Mouse (Mus musculus) kidney, embryonic 14.5 days (tissue): ENCODE results near the gene Ush1g. TPM values are rescaled to one million over a fixed set of nuclear protein-coding genes. Genes with fewer than 3 reads are reported as not detected.

Source experiments
- ATAC-seq: fragments of 200-750 bp; cut with Nextera tagmentation; 2 replicates; pipeline ENCODE4 v1.8.0; 2017; ENCODE audit warnings: moderate number of reproducible peaks, mild to moderate bottlenecking, moderate TSS enrichment, moderate library complexity; ENCODE audit not compliant: low FRiP score, low TSS enrichment
- H3K27ac ChIP-seq: fragments of 300-500 bp; sonication (generic); 2 replicates; pipeline ENCODE4 v1.5.1; 2014; ENCODE audit warnings: low read depth, mild to moderate bottlenecking, low read length, moderate library complexity, mixed read lengths
- H3K27me3 ChIP-seq: fragments of 300-500 bp; sonication (generic); 2 replicates; pipeline ENCODE4 v1.6.1; 2014; ENCODE audit warnings: mild to moderate bottlenecking, low read length; ENCODE audit not compliant: control insufficient read depth, insufficient read depth
- H3K36me3 ChIP-seq: fragments of 300-500 bp; sonication (generic); 2 replicates; pipeline ENCODE4 v1.6.1; 2014; ENCODE audit warnings: low read length, mixed read lengths; ENCODE audit not compliant: control insufficient read depth, insufficient read depth
- H3K4me1 ChIP-seq: fragments of 300-500 bp; sonication (generic); 2 replicates; pipeline ENCODE4 v1.6.1; 2014; ENCODE audit warnings: low read length, mixed read lengths; ENCODE audit not compliant: control insufficient read depth, insufficient read depth
- H3K4me2 ChIP-seq: fragments of 300-500 bp; sonication (generic); replicated peaks from 2 replicates; pipeline ENCODE4 v1.6.1; 2014; ENCODE audit warnings: low read depth, mild to moderate bottlenecking, low read length
- H3K4me3 ChIP-seq: fragments of 300-500 bp; sonication (generic); 2 replicates; pipeline ENCODE4 v1.5.1; 2014; ENCODE audit warnings: mild to moderate bottlenecking, low read length
- H3K9ac ChIP-seq: fragments of 300-500 bp; sonication (generic); 2 replicates; pipeline ENCODE4 v1.6.1; 2014; ENCODE audit warnings: low read depth, mild to moderate bottlenecking, low read length, moderate library complexity
- H3K9me3 ChIP-seq: fragments of 300-500 bp; sonication (generic); 2 replicates; pipeline ENCODE4 v1.6.1; 2016; ENCODE audit warnings: low read length; ENCODE audit not compliant: control insufficient read depth
- WGBS: fragments of 180-500 bp; shearing (Covaris S2); extraction: QIAGEN DNeasy Blood & Tissue Kit; methylation state at CpG from one replicate; pipeline ENCODE4 v1.1.7; 2014; 5-methylcytosine and 5-hydroxymethylcytosine counted together
- polyA plus RNA-seq: library from polyadenylated mRNA; unstranded; fragments of >200 nt; fragmentation: Nextera tagmentation; extraction: Ambion mirVana; gene quantifications from 2 replicates; pipeline ENCODE4 v1.2.1, GENCODE M21; 2014

Gene Ush1g
- polyA plus RNA-seq, 1 experiment from 2014 or later = not detected

DNA sequence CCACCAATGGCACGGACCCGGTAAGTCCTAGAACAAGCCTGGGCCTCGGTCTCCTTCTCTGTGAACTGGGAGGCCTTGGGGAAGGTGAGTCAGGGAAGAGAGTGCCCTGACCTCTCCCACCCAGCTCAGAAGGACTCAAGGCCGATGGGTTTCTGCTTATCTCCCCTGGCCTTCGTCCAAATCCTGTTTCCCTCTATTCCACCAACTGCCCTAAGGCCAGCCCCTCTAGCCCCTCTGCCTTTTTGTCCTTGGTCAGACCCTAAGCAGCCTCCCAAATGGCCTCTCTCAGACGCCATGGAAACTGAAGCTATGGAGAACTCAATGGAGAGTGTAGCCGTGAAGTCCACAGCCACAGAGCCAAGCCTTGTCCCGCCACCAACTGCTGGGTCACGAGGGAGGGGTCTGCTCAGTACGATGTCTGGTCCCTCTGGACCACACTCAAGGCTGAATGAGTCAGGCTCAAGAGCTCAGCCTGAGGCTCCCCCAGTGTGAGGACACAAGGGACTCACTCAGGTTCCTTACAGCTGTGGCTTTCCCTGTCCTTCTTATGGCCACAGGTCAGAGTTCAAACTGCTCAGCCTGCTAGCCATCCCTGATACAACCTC is 48.8 kb downstream of the Ush1g start:
- H3K9me3 ChIP-seq = no peaks in the 10 kb centered on the region
- H3K27ac ChIP-seq = no peak overlapping the region
- no peak overlapping the region for H3K4me3 ChIP-seq
- no peak overlapping the region for H3K4me2 ChIP-seq
- no peaks in the 10 kb centered on the region; the same call in 1 of the 2 replicates for H3K36me3 ChIP-seq
- H3K9ac ChIP-seq = no peak overlapping the region
- H3K4me1 ChIP-seq = 0 out of 2 replicates have a peak, but pooled peaks cover 9% of the 10 kb centered on the region
- ATAC-seq = no peak
- peaks cover 19% of the 10 kb centered on the region for H3K27me3 ChIP-seq
- 84% methylated on average over 10 of the region's 10 CpGs for WGBS

DNA sequence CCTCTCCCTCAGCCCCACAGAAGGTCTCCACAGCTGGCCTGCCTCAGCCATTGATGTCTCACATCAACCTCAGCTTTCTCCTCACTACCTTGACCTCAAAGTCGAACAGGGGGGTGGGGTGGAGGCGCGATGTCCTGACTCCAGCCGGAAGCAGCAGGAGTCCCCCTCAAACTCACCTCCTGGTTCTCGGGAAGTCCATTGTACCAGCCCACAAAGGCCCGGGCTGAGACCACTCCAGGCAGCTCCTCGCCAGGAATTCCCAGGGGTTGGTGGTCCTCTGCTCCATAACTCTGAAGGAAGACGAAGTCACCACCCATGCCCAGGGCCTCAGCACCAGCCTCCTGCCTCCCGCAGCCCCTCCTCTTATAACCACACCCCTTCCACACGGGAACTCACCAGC is 50.4 kb downstream of the Ush1g start:
- WGBS = 58% methylated on average over 10 of the region's 10 CpGs
- Histone ChIP-seq H3K9me3 (no peaks in the 10 kb centered on the region), H3K9ac (no peak overlapping the region), H3K4me3 (no peak overlapping the region), H3K4me1 (peaks cover 12% of the 10 kb centered on the region; the same call in 1 of the 2 replicates), H3K4me2 (no peak overlapping the region), H3K36me3 (no peaks in the 10 kb centered on the region; the same call in 1 of the 2 replicates), H3K27ac (no peak overlapping the region), H3K27me3 (peaks cover 34% of the 10 kb centered on the region)
- ATAC-seq = no peak

DNA sequence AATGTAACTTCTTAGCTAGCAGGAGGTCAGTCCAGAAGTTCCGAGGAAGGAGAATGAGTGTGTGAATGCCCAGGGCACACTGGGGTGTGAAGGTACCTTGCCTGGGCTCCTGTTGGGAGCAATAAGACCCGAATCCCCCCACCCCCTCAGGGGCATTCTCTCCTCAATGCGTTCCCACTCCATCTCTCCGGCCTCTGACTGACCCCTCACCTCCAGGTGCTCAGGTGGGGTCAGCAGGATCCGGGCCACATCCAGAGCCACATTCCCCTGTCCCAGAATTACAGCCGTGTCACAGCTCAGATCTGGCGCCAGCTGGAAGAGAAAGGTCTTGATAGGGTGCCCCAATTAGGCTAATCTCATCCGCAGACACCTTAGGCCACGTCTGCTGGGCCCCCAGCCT is 50.8 kb downstream of the Ush1g start:
- Histone ChIP-seq H3K27ac (no peak overlapping the region), H3K9me3 (no peaks in the 10 kb centered on the region), H3K4me3 (no peak overlapping the region), H3K27me3 (peaks cover 38% of the 10 kb centered on the region), H3K4me2 (no peak overlapping the region), H3K4me1 (peaks cover 10% of the 10 kb centered on the region; the same call in 1 of the 2 replicates), H3K9ac (no peak overlapping the region), H3K36me3 (no peaks in the 10 kb centered on the region; the same call in 1 of the 2 replicates)
- no peak for ATAC-seq
- 80% methylated on average over 9 of the region's 9 CpGs for WGBS

DNA sequence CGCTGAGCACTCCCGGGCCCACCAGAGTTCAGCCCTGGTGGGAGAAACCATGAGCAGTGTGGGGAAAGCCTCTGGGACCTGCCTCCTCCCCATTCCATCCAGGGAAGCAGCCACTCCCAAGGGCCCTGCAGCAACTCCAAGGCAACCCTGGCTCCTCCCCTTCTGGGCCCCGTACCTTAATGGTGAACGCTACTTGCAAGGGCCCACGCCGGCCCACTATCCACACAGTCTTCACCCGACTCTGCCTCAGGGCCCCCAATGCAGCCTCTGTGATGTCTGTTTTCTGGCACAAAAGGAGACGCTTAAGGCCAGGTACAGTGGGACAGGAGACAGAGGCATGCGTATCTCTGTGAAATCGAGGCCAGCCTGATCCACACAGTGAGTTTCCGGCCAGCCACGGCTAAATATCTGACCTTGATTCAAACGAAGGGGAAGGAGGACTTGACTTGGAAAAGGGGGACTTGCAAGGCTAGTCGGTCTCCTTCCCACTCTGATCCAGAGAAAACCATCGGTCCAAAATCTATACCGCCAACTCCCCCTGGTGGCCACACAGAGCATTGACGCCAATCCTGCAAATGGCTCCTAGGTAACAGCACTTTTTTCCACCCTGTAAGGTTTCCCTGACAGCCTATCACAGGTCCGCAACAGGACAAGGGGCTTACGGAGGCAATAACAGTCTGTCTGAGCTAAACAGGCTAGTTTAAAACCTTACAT is 51.5 kb downstream of the Ush1g start:
- no peak overlapping the region for H3K4me2 ChIP-seq
- H3K9ac ChIP-seq = no peak overlapping the region
- no peaks in the 10 kb centered on the region; the same call in 1 of the 2 replicates for H3K36me3 ChIP-seq
- no peak overlapping the region for H3K27ac ChIP-seq
- peaks cover 46% of the 10 kb centered on the region for H3K27me3 ChIP-seq
- H3K4me1 ChIP-seq = peaks cover 8% of the 10 kb centered on the region; the same call in 1 of the 2 replicates
- no peak; the same call in 1 of the 2 replicates for ATAC-seq
- 27% methylated on average over 19 of the region's 19 CpGs for WGBS
- H3K9me3 ChIP-seq = no peaks in the 10 kb centered on the region
- H3K4me3 ChIP-seq = no peak overlapping the region

DNA sequence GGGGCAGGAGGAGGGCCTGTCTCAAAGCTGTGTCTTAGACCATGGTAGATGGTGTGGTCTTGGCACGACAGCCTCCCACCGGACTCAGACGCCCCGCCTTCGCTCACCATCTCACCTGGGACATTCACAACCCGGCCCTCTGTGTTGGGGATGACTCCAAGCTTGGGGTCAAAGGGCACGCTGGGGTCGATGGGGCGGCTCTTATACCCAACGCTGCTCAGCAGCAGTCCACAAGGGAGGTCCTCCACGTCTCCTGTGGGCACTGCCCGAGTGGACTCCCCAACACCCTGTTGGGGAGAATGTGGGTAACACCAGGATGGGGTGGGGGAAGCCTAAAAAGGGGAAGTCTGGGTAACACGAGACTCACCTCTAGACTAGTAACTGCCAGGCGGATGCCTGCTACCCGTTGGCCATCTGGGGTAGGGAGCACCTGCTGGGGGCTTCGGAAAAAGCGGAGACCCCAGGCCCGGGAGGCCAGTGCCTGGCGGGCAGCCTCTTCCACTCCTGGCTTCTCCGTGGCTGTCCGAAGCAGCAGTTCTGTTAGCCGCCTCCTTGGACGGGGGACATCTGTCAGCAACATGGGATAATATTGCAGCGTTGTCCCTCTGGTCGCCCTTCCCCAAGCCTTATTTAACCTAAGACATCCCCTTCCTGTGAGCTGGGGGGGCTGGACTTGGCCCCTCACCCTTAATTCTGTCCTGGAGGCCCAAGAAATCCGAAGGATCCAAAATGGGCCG is 52.3 kb downstream of the Ush1g start:
- no peak overlapping the region for H3K4me2 ChIP-seq
- no peak overlapping the region for H3K27ac ChIP-seq
- no peak overlapping the region for H3K9ac ChIP-seq
- H3K9me3 ChIP-seq = no peaks in the 10 kb centered on the region
- H3K27me3 ChIP-seq = peaks cover 54% of the 10 kb centered on the region
- 82% methylated on average over 27 of the region's 27 CpGs for WGBS
- H3K4me3 ChIP-seq = no peak overlapping the region
- no peak; the same call in 1 of the 2 replicates for ATAC-seq
- peaks cover 13% of the 10 kb centered on the region; the same call in 1 of the 2 replicates for H3K4me1 ChIP-seq
- no peaks in the 10 kb centered on the region; the same call in 1 of the 2 replicates for H3K36me3 ChIP-seq

DNA sequence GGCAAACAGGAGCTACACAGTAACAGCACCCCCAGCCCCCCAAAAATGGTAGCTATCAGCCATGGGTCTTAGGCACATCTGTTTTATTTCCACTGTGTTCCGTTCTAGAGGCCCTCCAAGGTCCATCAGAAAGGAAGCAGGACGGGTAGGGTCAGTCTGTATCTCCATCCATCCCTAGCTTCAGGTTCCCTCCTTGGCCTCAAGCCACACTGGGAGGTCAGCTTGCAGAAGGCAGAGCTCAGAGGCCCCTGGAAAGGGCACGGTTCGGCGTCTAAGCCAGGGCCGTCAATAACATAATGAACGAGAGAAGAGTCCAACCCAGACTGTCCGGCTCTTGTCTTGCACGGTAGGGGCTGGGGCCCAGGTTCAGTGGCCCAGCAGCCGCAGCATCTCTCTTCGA is 53.9 kb downstream of the Ush1g start:
- H3K4me2 ChIP-seq = no peak overlapping the region
- H3K9ac ChIP-seq = no peak overlapping the region
- no peak overlapping the region for H3K4me3 ChIP-seq
- 64% methylated on average over 11 of the region's 11 CpGs for WGBS
- no peak for ATAC-seq
- H3K4me1 ChIP-seq = peaks cover 13% of the 10 kb centered on the region; the same call in 1 of the 2 replicates
- H3K27me3 ChIP-seq = peaks cover 67% of the 10 kb centered on the region
- no peaks in the 10 kb centered on the region for H3K9me3 ChIP-seq
- H3K36me3 ChIP-seq = no peaks in the 10 kb centered on the region; the same call in 1 of the 2 replicates
- no peak overlapping the region for H3K27ac ChIP-seq

DNA sequence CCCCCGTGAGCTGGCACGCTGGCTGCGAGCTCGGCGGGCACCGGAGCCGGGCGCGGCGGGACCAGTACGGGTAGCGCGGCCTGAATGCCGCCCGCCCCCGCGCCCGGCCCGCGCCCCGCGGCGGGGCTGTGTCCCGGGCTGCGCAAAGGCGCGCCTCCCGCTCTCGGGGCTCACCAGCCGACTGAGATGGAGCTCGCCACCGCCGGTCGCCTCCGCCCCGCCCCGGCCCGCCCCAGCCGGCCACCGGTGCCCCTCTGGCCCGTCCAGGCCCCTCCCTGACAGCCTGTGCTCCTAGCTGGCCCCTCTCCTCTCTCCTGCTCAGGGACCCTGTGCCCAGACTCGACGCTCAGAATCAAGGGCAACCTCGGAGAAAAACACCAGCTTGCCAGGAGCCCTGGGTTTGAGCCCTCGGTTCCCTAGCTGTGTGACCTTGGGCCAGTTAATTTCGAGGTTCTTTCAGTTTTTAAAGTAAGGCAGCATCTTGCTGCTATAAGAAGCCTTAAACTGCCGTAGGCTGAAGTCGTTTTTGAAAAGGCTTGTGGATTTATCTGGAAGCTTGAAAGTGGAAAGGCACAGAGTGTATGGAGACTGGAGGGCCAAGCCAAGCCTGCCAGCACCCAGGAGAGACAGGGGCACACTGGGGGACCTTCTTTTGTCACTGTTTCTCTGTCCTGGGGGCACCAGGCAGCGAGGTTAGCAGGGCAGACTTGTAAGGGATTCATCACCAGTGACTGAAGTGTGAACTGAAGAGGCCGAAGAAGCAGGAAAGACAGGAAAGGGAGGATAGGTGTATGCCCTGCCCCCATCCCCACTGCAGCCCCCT is 54.6 kb downstream of the Ush1g start, which contains the start of gene Grin2c:
Grin2c (minus strand) TSS at position 183 of the 823 bp plus-strand sequence.
- H3K4me1 ChIP-seq = peaks cover 13% of the 10 kb centered on the region; the same call in 1 of the 2 replicates
- H3K27me3 ChIP-seq = peaks cover 74% of the 10 kb centered on the region
- 8% methylated on average over 28 of the region's 50 CpGs for WGBS
- peak within 1 kb of the TSS; percentile 38; the same call in 1 of the 2 replicates for H3K9ac ChIP-seq
- peak within 1 kb of the TSS; percentile 46 for H3K4me2 ChIP-seq
- H3K9me3 ChIP-seq = no peaks in the 10 kb centered on the region
- H3K36me3 ChIP-seq = no peaks in the 10 kb centered on the region; the same call in 1 of the 2 replicates
- H3K4me3 ChIP-seq = peak within 1 kb of the TSS; percentile 30
- ATAC-seq = no peak
- no peak within 1 kb of the TSS for H3K27ac ChIP-seq

DNA sequence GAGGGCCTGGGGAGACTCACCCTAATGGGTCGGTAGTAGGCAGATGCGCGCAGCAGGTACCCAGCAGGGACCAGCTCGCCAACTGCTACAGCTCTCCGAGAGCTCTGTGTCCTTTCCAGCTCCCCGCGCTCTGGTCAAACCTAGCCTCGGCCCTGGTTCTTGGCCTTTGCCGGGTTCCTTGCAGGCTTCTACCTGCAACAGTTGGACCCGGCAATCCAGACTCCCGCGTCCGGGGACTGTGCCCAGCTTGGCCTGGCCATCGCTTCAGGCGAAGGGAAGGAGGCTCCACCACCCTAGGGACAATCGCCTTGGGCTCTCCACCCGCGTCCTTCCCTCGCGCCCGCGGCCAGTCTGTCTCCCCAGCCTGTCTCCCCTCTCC is 55.5 kb downstream of the Ush1g start:
- 0% methylated on average over 22 of the region's 22 CpGs for WGBS

More for the DNA sequence above, 55.5 kb downstream of the Ush1g start:
- no peak for ATAC-seq
- no peak overlapping the region for H3K27ac ChIP-seq
- no peaks in the 10 kb centered on the region for H3K36me3 ChIP-seq
- peak overlapping the region; percentile 46 for H3K4me2 ChIP-seq
- peak overlapping the region; percentile 30 for H3K4me3 ChIP-seq
- no peak overlapping the region for H3K9ac ChIP-seq
- peaks cover 13% of the 10 kb centered on the region; the same call in 1 of the 2 replicates for H3K4me1 ChIP-seq
- H3K9me3 ChIP-seq = no peaks in the 10 kb centered on the region
- peaks cover 77% of the 10 kb centered on the region for H3K27me3 ChIP-seq
